Mouse (Mus musculus) liver, embryonic 14.5 days (tissue): ENCODE results near the gene Ndufaf2. TPM values are rescaled to one million over a fixed set of nuclear protein-coding genes. Genes with fewer than 3 reads are reported as not detected.

Experiments used
- ATAC-seq: fragments of 200-750 bp; cut with Nextera tagmentation; 2 replicates; pipeline ENCODE4 v1.8.0; 2017; ENCODE audit warnings: moderate number of reproducible peaks, mild to moderate bottlenecking, moderate library complexity; ENCODE audit not compliant: insufficient read depth
- DNase-seq, 3 experiments: peaks; one replicate each; pipeline ENCODE4 v3.0.0-alpha.2; 2012 to 2013; ENCODE audit warnings: low read depth in 3 of 3, low spot score in 3 of 3
- H3K27ac ChIP-seq: fragments of 300-500 bp; sonication (generic); 2 replicates; pipeline ENCODE4 v1.5.1; 2014; ENCODE audit warnings: moderate library complexity, mild to moderate bottlenecking, control low read depth, inconsistent platforms
- H3K27me3 ChIP-seq: fragments of 300-500 bp; sonication (generic); 2 replicates; pipeline ENCODE4 v1.6.1; 2014; ENCODE audit warnings: mild to moderate bottlenecking, low read length, moderate library complexity; ENCODE audit not compliant: control insufficient read depth, insufficient read depth
- H3K36me3 ChIP-seq: fragments of 300-500 bp; sonication (generic); replicated peaks from 2 replicates; pipeline ENCODE4 v1.6.1; 2014; ENCODE audit warnings: low read depth; ENCODE audit not compliant: control insufficient read depth, insufficient read depth
- H3K4me1 ChIP-seq, 2 experiments: fragments of 200-500 bp in 1 of 2; fragments of 300-500 bp in 1 of 2; sonication (generic) in 1 of 2; replicated peaks; 2 replicates each; pipeline ENCODE4 v1.6.1; 2012 to 2014; ENCODE audit warnings: antibody characterized with exemption in 1 of 2, inconsistent platforms in 1 of 2, low read length in 1 of 2; ENCODE audit not compliant: control insufficient read depth in 2 of 2, insufficient read depth in 2 of 2
- H3K4me2 ChIP-seq: fragments of 300-500 bp; sonication (generic); 2 replicates; pipeline ENCODE4 v1.6.1; 2014; ENCODE audit warnings: low read depth, mild to moderate bottlenecking, control low read depth, moderate library complexity
- H3K4me3 ChIP-seq, 2 experiments: fragments of 200-500 bp in 1 of 2; fragments of 300-500 bp in 1 of 2; sonication (generic) in 1 of 2; 2 replicates each; pipeline ENCODE4 v1.5.1; 2012 to 2014; ENCODE audit warnings: low read depth in 2 of 2, low read length in 2 of 2, mild to moderate bottlenecking in 2 of 2, control low read depth in 1 of 2, inconsistent platforms in 1 of 2, moderate library complexity in 1 of 2; ENCODE audit not compliant: insufficient read depth in 1 of 2
- H3K9ac ChIP-seq: fragments of 300-500 bp; sonication (generic); replicated peaks from 2 replicates; pipeline ENCODE4 v1.6.1; 2014; ENCODE audit warnings: mild to moderate bottlenecking, control low read depth, moderate library complexity
- H3K9me3 ChIP-seq: fragments of 300-500 bp; sonication (generic); 2 replicates; pipeline ENCODE4 v1.6.1; 2016; ENCODE audit warnings: low read length, mixed read lengths; ENCODE audit not compliant: control insufficient read depth
- CTCF ChIP-seq: IDR thresholded peaks from 2 replicates; pipeline ENCODE4 v1.5.1; 2016; ENCODE audit warnings: antibody characterized with exemption, low read depth, control low read depth
- EP300 ChIP-seq: IDR thresholded peaks from 2 replicates; pipeline ENCODE4 v1.6.1; 2016; ENCODE audit warnings: antibody characterized with exemption, low read depth
- WGBS: fragments of 180-500 bp; shearing (Covaris S2); extraction: QIAGEN DNeasy Blood & Tissue Kit; methylation state at CpG from one replicate; pipeline ENCODE4 v1.1.7; 2014; ENCODE audit not compliant: insufficient replicate concordance; 5-methylcytosine and 5-hydroxymethylcytosine counted together
- polyA plus RNA-seq, 2 experiments: library from polyadenylated mRNA; depleted of rRNA in 1 of 2; stranded (reverse) in 1 of 2; unstranded in 1 of 2; fragments of >200 nt; fragmentation: Nextera tagmentation in 1 of 2; extraction: Ambion mirVana in 1 of 2; gene quantifications; 2 replicates each; pipeline versions ENCODE4 v1.2.1 to v1.2.3; 2012 to 2014

Ndufaf2 gene
- 6.4 and 21.6 TPM in 2 replicates for polyA plus RNA-seq (2012; rRNA removed)
- polyA plus RNA-seq (2014; fragmentation: Nextera tagmentation; extraction: Ambion mirVana), result 33.6 and 33.8 TPM in 2 replicates

GRCm38 (mm10) chr13:108158465-108159240 is at the start of gene Ndufaf2, which contains the start of gene Ercc8:
Gene Ndufaf2 (minus strand): TSS chr13:108158623.
Gene Ercc8 (plus strand): TSS chr13:108158731.
- peak within 1 kb of the TSS; percentile 71 to 84 for H3K4me3 ChIP-seq
- H3K9me3 ChIP-seq, result no peaks in the 10 kb centered on the region
- peak within 1 kb of the TSS; percentile 76 for H3K9ac ChIP-seq
- 0 out of 2 replicates have a peak, but pooled peaks have one; percentile 8 for TF ChIP-seq CTCF
- no peak for TF ChIP-seq EP300
- peak; percentile 86 to 89 (median 87) for DNase-seq
- ATAC-seq, result peak; percentile 96
- peak within 1 kb of the TSS; percentile 14; the same call in 1 of the 2 replicates for H3K27ac ChIP-seq
- H3K27me3 ChIP-seq, result no peaks in the 10 kb centered on the region
- peak within 1 kb of the TSS; percentile 89 for H3K4me2 ChIP-seq
- no peaks in the 10 kb centered on the region for H3K36me3 ChIP-seq
- WGBS, result under 1% methylated on average over 47 of the region's 47 CpGs
- H3K4me1 ChIP-seq, result peaks cover 5% of the 10 kb centered on the region in 2 experiments; a peak in 3 of 4 replicates

DNA sequence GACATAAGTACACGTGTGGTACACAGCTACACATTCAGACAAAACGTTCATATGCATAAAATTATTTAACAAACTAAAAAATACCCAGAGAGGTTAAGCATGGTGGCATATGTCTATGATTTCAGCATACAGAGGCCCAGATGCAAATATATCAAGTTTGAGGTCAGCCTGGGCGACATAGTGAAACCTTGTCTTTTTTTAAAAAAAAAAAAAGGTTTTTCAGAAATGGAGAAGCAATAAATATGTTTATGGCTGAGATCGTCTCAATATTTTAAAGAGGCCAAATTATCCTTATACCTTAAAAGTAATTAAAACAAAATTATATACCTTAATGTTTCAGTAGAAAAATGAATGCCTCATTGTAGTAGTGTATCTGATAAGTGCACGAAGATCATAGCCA is 49.7 kb upstream of the Ndufaf2 start:
- Histone ChIP-seq H3K27me3 (peaks cover under 1% of the 10 kb centered on the region; the same call in 1 of the 2 replicates), H3K4me3 (no peak overlapping the region), H3K27ac (no peak overlapping the region), H3K4me1 (peaks cover 0 to 6% of the 10 kb centered on the region in 2 experiments; a peak in 3 of 4 replicates), H3K36me3 (no peaks in the 10 kb centered on the region), H3K9ac (no peak overlapping the region), H3K4me2 (no peak overlapping the region), H3K9me3 (no peaks in the 10 kb centered on the region)
- DNase-seq (no peak), ATAC-seq (no peak)
- no peak for TF ChIP-seq CTCF
- no peak for TF ChIP-seq EP300
- 48% methylated on average over 5 of the region's 5 CpGs for WGBS

DNA sequence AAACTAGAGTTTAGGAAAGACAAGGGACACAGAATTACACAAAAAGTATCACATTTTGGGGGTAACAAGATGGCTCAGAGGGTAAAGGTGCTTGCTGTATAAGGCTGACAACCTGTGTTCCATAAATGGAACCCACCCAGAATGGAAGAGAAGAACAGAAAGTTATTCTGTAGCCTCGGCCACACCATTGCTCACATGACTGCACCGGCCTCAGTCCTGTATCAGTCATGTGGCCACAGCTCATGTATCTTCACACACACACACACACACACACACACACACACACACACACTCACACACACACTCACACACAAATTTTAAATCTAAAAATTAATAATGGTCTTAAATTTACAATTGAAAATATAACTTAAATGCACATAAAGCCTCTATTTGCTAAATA is 49.0 kb upstream of the Ndufaf2 start:
- Histone ChIP-seq H3K36me3 (no peaks in the 10 kb centered on the region), H3K9me3 (no peaks in the 10 kb centered on the region), H3K4me3 (no peak overlapping the region), H3K27me3 (no peaks in the 10 kb centered on the region), H3K27ac (no peak overlapping the region), H3K4me2 (no peak overlapping the region), H3K9ac (no peak overlapping the region), H3K4me1 (peaks cover 0 to 5% of the 10 kb centered on the region in 2 experiments; a peak in 2 of 4 replicates)
- ATAC-seq (no peak), DNase-seq (no peak)
- TF ChIP-seq EP300 (no peak), CTCF (no peak)
- 69% methylated on average over 2 of the region's 2 CpGs for WGBS

- DNase-seq (no peak), ATAC-seq (no peak)
- H3K27me3 ChIP-seq, result no peaks in the 10 kb centered on the region
- no peak overlapping the region for H3K4me2 ChIP-seq
- no peaks in the 10 kb centered on the region for H3K9me3 ChIP-seq
- no peak overlapping the region for H3K27ac ChIP-seq
- 64% methylated on average over 3 of the region's 3 CpGs for WGBS
- TF ChIP-seq CTCF (no peak), EP300 (no peak)
- H3K36me3 ChIP-seq, result no peaks in the 10 kb centered on the region
- H3K4me1 ChIP-seq, result no peaks in the 10 kb centered on the region
- no peak overlapping the region for H3K9ac ChIP-seq
- no peak overlapping the region for H3K4me3 ChIP-seq
These were observed 46.4 kb upstream of the Ndufaf2 start for GRCm38 (mm10) chr13:108204857-108205256.

GRCm38 (mm10) chr13:108195474-108195873 is 37.1 kb upstream of the Ndufaf2 start:
- Histone ChIP-seq H3K27ac (no peak overlapping the region), H3K4me1 (no peaks in the 10 kb centered on the region), H3K4me2 (no peak overlapping the region), H3K4me3 (no peak overlapping the region), H3K9me3 (no peaks in the 10 kb centered on the region), H3K27me3 (no peaks in the 10 kb centered on the region), H3K9ac (no peak overlapping the region), H3K36me3 (no peaks in the 10 kb centered on the region; the same call in 1 of the 2 replicates)
- DNase-seq (no peak), ATAC-seq (no peak)
- no peak for TF ChIP-seq EP300
- TF ChIP-seq CTCF, result no peak
- WGBS, result 68% methylated on average over 6 of the region's 6 CpGs
